Mouse (Mus musculus): ENCODE results near the gene Zfp64. TPM values are rescaled to one million over a fixed set of nuclear protein-coding genes. Genes with fewer than 3 reads are reported as not detected.
A peak's percentile ranks its signal among the peaks of the same experiment; 100 is the strongest.

Gene Zfp64
- 24.1 and 28.4 TPM in 2 replicates for polyA plus RNA-seq (2015; fragmentation: Nextera tagmentation; extraction: Ambion mirVana)

DNA sequence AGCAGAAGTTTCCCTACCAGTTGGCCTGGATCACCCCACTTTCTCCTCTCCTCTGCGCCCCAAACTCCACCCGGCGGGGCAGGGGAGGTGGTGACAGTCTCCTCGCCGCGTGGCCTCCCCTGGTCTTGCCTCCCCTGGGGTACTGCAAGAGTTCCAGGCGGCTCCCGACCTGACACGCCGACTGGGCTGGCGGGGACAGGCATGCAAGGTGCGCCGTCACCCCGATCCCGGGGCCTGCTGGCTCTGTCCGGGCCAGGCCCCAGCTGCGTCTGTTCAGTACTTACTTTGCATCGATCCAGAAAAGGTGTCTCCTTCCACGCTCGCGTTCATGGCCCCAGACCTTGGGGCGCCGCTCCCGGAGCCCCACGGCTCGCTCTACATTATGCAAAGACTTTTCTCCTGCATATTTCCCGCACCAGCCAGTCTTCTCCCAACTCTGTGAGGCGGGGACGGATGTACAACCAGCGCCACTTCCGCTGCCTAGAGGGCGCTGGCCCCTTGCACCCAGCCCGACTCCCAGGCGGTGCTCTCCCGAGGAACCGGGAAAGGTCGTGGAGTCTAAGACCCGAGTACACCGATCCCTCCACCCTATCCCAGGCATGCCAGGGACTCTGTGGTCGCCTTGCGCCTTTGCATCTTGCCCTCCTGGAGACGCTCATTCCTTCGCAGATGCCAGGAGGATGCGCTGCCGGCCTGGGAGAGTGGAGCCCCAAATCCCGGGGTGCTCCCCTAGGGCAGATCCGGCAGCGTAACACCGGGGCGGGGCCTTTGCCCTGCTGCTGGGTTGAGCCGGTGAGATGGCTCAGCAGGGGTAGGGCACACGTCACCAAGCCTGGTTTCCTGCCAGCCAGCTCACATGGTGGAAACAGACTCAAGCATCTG, at the start of gene Zfp64:
Gene Zfp64 (minus strand): TSS at position 753 of the 882 bp plus-strand sequence.
- Histone ChIP-seq H3K9ac (replicated peaks) (peak within 1 kb of the TSS; percentile 82), H3K4me2 (peak within 1 kb of the TSS; percentile 95), H3K27me3 (replicated peaks) (no peaks in the 10 kb centered on the region), H3K36me3 (peaks cover 8% of the 10 kb centered on the region), H3K9me3 (replicated peaks) (no peaks in the 10 kb centered on the region), H3K4me3 (replicated peaks) (peak within 1 kb of the TSS; percentile 62), H3K27ac (replicated peaks) (peak within 1 kb of the TSS; percentile 82), H3K4me1 (peaks cover 21% of the 10 kb centered on the region)
- ATAC-seq (ENCODE audit: low FRiP score) = peak; percentile 92
- 0% methylated on average over 52 of the region's 52 CpGs for WGBS

DNA sequence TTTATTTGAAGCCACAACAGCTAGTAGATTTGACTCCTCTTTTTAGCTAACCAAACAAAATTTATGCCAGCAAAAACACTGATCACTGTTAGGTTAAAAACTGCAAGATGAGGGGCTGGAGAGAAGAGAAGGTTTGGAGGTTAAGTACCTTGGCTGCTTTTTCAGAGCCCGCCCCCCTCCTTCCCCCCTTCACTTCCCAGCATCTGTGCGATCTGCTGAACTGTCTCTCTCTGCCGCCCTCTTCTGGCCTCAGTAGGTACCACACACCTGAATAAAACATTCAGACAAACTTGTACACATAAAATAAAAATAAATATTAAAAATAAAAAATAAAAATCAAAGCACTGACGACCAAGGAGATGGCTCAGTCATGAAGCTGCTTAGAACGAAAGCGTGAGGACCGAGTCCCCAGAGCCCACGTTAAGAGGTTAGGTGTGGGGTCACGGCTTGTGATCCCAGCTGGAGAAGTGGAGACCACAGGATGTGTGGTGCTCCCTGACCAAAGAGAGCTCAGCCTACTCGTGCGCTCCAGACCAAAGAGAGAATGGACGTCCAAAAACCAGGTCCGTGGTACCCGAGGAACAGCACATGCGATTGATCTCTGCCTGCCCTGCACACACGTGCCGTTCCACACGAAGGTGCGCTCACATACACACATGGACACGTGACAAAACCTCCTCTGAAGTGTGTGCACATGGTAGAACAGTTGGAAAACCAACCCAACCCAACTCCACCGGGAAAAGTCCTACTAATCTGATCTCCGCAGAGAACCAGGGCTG, 37.4 kb upstream of the Zfp64 start:
- H3K27me3 ChIP-seq (replicated peaks) = no peaks in the 10 kb centered on the region
- no peak overlapping the region for H3K4me3 ChIP-seq (replicated peaks)
- peaks cover 9% of the 10 kb centered on the region for H3K4me1 ChIP-seq
- H3K27ac ChIP-seq (replicated peaks) = no peak overlapping the region
- 77% methylated on average over 22 of the region's 22 CpGs for whole genome bisulfite sequencing
- H3K9ac ChIP-seq (replicated peaks) = no peak overlapping the region
- no peaks in the 10 kb centered on the region for H3K36me3 ChIP-seq
- ATAC-seq (ENCODE audit: low FRiP score) = no peak
- no peak overlapping the region for H3K4me2 ChIP-seq
- no peaks in the 10 kb centered on the region for H3K9me3 ChIP-seq (replicated peaks)

DNA sequence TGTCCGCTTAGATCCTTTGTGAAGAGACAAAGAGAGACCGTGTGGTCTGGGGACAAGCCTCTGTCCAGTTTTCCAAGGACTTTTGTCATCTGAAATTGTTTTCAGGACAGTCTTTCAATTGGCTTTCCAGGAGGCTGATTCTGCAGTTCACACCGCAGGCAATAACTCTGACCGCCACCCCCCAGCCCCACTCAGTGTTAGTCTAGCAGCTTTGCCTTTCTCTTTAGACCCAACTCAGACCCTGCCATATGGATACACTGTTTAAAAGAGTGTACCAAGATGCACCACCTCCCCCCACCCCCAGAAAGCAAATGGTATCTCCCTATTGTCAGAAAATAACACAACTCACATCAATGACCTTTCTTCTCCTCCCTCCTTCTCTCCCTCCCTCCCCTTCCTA, 35.6 kb upstream of the Zfp64 start:
- 24% methylated on average over 4 of the region's 4 CpGs for WGBS
- Histone ChIP-seq H3K27ac (replicated peaks) (peak overlapping the region; percentile 52), H3K4me3 (replicated peaks) (no peak overlapping the region), H3K36me3 (no peaks in the 10 kb centered on the region), H3K27me3 (replicated peaks) (no peaks in the 10 kb centered on the region), H3K9ac (replicated peaks) (peak overlapping the region; percentile 17; the same call in 1 of the 2 replicates), H3K9me3 (replicated peaks) (no peaks in the 10 kb centered on the region), H3K4me2 (peak overlapping the region; percentile 42), H3K4me1 (peaks cover 9% of the 10 kb centered on the region)
- ATAC-seq (ENCODE audit: low FRiP score) = peak; percentile 53; the same call in 1 of the 2 replicates

DNA sequence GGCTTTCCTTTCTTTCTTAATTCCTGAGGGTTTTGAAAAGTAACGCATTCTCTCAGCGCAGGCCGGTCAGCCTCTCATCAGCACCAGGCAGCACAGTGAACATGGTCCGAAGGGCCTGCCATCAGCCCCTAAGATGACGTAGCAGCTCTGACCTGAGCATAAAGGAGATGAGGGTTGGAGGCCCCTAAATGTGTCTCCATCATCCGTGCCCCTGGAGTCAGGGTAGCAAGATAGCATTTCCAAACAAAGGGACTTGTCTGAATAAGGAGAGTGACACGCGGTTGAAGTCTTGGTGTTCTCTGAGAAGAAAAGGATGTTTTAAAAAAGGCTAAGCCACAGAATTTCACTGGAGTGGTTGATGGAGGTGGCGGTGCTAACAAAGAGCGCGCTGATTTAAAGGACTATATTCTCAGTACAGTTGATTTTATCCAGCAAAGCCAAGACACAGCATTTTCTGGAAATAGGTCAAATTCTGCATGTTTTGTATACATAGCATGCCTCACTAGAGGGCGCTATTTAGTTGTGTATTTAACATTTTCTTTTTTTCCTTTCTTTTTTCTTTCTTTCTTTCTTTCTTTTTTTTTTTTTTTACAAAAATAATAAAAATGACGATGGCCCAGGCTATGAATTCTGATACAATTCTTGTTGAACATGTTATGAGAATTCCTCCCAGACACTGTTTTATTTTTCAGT, 34.8 kb upstream of the Zfp64 start:
- peaks cover 9% of the 10 kb centered on the region for H3K4me1 ChIP-seq
- no peaks in the 10 kb centered on the region for H3K9me3 ChIP-seq (replicated peaks)
- no peaks in the 10 kb centered on the region for H3K36me3 ChIP-seq
- peak overlapping the region; percentile 30; the same call in 1 of the 2 replicates for H3K9ac ChIP-seq (replicated peaks)
- peak overlapping the region; percentile 73; the same call in 1 of the 2 replicates for H3K27ac ChIP-seq (replicated peaks)
- WGBS = 51% methylated on average over 13 of the region's 13 CpGs
- ATAC-seq (ENCODE audit: low FRiP score) = no peak
- H3K4me3 ChIP-seq (replicated peaks) = no peak overlapping the region
- H3K27me3 ChIP-seq (replicated peaks) = no peaks in the 10 kb centered on the region
- H3K4me2 ChIP-seq = peak overlapping the region; percentile 42

DNA sequence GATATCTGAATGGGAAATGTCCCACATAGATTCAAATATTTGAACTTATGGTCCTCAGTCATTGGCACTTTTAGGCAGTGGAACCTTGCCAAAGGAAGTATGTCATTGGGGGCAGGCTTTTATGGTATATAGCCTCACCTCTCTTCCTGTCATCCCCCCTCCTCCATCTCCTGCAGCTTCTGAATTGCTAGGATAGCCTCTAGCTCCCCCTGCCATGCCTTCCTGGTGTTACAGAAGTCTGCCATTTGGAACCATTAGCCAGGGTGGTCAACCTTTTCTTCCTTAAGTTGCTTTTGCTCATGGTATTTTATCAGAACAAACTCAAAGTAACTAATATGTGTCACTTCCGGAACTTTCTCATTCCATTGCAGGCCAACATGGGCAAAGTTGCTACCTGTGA, 32.7 kb upstream of the Zfp64 start:
- Histone ChIP-seq H3K27ac (replicated peaks) (no peak overlapping the region), H3K4me3 (replicated peaks) (no peak overlapping the region)
- WGBS = 100% methylated on average over 1 of the region's 1 CpGs

DNA sequence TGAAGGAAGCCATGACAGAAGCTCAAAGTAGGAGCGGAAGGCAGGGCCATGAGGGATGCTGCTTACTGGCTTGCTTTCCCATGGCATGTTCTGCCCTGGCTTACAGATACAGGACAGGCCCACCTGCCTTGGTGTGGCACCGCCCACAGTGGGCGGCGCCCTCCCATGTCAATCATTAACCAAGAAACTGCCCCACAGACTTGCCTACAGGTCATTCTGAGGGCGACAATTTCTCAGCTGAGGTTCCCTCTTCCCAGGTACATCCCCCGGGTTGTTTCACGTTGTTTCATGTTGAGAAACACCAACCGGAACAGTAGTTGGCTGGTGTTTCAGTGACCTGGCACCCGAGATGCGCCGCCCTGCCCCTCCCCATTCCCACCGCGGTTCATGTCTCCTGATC, 32.0 kb upstream of the Zfp64 start:
- no peak overlapping the region for H3K9ac ChIP-seq (replicated peaks)
- no peak overlapping the region for H3K27ac ChIP-seq (replicated peaks)
- WGBS = 82% methylated on average over 13 of the region's 13 CpGs
- peaks cover 9% of the 10 kb centered on the region for H3K4me1 ChIP-seq
- H3K4me2 ChIP-seq = no peak overlapping the region
- H3K4me3 ChIP-seq (replicated peaks) = no peak overlapping the region
- H3K9me3 ChIP-seq (replicated peaks) = no peaks in the 10 kb centered on the region
- no peak for ATAC-seq (ENCODE audit: low FRiP score)
- no peaks in the 10 kb centered on the region for H3K27me3 ChIP-seq (replicated peaks)
- no peaks in the 10 kb centered on the region for H3K36me3 ChIP-seq

More for the DNA sequence above, 32.7 kb upstream of the Zfp64 start:
- no peak overlapping the region for H3K4me2 ChIP-seq
- H3K4me1 ChIP-seq = peaks cover 9% of the 10 kb centered on the region
- no peaks in the 10 kb centered on the region for H3K36me3 ChIP-seq
- H3K9me3 ChIP-seq (replicated peaks) = no peaks in the 10 kb centered on the region
- no peak overlapping the region for H3K9ac ChIP-seq (replicated peaks)
- ATAC-seq (ENCODE audit: low FRiP score) = no peak
- no peaks in the 10 kb centered on the region for H3K27me3 ChIP-seq (replicated peaks)

DNA sequence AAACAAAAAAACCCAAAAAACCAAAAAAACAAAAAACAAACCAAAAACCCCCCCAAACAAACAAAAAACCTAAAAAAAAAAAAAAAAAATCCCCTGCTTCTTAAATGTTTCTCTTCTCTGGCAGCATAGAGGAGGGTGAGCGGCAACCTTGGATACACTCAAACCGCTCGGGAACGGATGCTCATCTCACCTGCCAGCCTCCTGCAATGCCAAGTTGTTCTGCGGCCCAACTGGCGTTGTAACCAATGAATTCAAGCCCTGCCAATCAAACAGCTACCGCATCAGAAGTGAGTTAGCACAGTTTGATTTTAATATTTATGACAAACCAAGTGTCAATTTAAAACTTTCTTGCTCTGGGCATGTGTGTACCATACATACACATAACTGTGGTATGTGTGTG, 26.6 kb upstream of the Zfp64 start:
- Histone ChIP-seq H3K4me2 (no peak overlapping the region), H3K27me3 (replicated peaks) (no peaks in the 10 kb centered on the region), H3K27ac (replicated peaks) (no peak overlapping the region), H3K36me3 (no peaks in the 10 kb centered on the region), H3K9me3 (replicated peaks) (no peaks in the 10 kb centered on the region), H3K9ac (replicated peaks) (no peak overlapping the region), H3K4me1 (peaks cover 6% of the 10 kb centered on the region; the same call in 1 of the 2 replicates), H3K4me3 (replicated peaks) (no peak overlapping the region)
- ATAC-seq (ENCODE audit: low FRiP score) = no peak
- 97% methylated on average over 7 of the region's 7 CpGs for WGBS

DNA sequence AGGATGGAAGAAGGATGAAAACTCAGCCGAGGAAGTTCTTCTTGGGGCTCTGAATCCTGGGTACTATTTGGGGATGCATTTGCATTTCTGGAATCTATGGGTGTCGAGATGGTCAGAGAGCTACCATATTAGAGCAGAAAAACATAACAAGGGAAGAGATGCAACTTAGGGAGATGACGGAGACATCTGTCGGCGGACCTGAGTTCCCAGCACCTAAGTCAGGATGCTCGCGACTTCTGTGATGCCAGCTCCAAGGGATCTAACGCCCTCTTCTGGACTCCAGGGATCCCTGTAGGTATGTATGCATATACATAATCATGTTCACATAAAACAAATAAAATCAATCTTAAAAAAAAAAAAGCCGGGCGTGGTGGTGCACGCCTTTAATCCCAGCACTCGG, 26.1 kb upstream of the Zfp64 start:
- Histone ChIP-seq H3K4me2 (peak overlapping the region; percentile 28; the same call in 1 of the 2 replicates), H3K27ac (replicated peaks) (no peak overlapping the region), H3K36me3 (no peaks in the 10 kb centered on the region), H3K4me1 (peaks cover 6% of the 10 kb centered on the region; the same call in 1 of the 2 replicates), H3K9me3 (replicated peaks) (no peaks in the 10 kb centered on the region), H3K4me3 (replicated peaks) (peak overlapping the region; percentile 3; the same call in 1 of the 2 replicates), H3K27me3 (replicated peaks) (no peaks in the 10 kb centered on the region), H3K9ac (replicated peaks) (no peak overlapping the region)
- WGBS = 73% methylated on average over 12 of the region's 12 CpGs
- ATAC-seq (ENCODE audit: low FRiP score) = no peak

DNA sequence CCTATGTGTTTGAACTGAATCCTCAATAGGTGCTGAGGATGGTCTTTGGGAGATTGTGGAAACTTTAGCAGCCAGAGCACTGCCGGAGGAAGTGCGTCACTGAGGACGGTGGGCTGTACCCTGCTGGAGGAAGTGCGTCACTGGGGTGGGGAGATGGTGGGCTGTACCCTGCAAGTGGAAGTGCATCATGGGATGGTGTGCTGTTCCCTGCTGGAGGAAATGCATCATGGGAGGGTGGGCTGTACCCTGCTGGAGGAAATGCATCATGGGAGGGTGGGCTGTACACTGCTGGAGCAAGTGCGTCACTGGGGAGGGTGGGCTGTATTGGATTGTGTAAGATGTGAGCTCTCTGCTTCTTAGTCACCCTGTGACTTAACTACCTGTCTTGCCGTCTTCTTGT, 25.5 kb upstream of the Zfp64 start:
- WGBS = 55% methylated on average over 6 of the region's 6 CpGs
- 0 out of 2 replicates have a peak overlapping the region, but pooled peaks have one; percentile 3 for H3K4me3 ChIP-seq (replicated peaks)
- peak; percentile 89 for ATAC-seq (ENCODE audit: low FRiP score)

DNA sequence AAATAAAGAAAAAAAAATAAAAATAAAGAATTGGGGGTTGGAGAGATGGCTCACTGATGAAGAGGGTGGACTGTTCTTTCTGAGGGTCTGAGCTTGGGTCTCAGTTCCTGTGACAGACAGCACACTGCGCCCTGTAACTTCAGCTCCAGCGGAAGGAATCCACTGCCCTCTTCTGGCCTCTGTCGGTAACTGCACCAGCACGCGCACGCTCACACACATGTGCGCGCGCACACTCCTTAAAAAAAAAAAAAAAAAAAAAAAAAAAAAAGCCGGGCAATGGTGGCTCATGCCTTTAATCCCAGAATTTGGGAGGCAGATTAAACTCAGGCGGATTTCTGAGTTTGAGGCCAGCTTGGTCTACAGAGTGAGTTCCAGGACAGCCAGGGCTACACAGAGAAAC, 24.4 kb upstream of the Zfp64 start:
- H3K27me3 ChIP-seq (replicated peaks) = no peaks in the 10 kb centered on the region
- H3K27ac ChIP-seq (replicated peaks) = no peak overlapping the region
- H3K4me3 ChIP-seq (replicated peaks) = no peak overlapping the region
- peaks cover 6% of the 10 kb centered on the region; the same call in 1 of the 2 replicates for H3K4me1 ChIP-seq
- no peak overlapping the region for H3K4me2 ChIP-seq
- H3K9ac ChIP-seq (replicated peaks) = no peak overlapping the region
- 66% methylated on average over 10 of the region's 11 CpGs for WGBS
- no peaks in the 10 kb centered on the region for H3K9me3 ChIP-seq (replicated peaks)
- H3K36me3 ChIP-seq = no peaks in the 10 kb centered on the region
- no peak for ATAC-seq (ENCODE audit: low FRiP score)

More for the DNA sequence above, 25.5 kb upstream of the Zfp64 start:
- H3K27me3 ChIP-seq (replicated peaks) = no peaks in the 10 kb centered on the region
- peaks cover 6% of the 10 kb centered on the region; the same call in 1 of the 2 replicates for H3K4me1 ChIP-seq
- no peaks in the 10 kb centered on the region for H3K9me3 ChIP-seq (replicated peaks)
- no peaks in the 10 kb centered on the region for H3K36me3 ChIP-seq
- H3K27ac ChIP-seq (replicated peaks) = no peak overlapping the region
- no peak overlapping the region for H3K9ac ChIP-seq (replicated peaks)
- peak overlapping the region; percentile 34 for H3K4me2 ChIP-seq

DNA sequence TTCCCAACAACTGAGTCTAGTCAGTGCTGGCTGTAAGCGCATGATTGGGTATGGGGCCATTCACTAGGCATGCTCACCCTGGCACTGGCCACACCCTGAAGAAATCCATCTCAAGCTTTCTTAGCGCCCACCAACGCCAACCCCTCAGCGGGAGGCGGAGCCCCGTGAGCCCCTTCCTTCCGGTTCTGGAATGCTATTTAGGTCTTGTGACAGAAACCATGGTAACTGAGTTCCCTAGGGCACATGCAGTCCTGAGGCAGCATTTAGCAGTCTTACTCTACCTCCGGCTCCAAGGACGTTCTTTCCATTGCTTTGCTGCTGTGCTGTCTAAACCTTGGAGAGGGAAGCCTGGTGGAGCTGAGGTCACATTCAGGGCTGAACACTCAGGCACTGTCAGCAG, 22.6 kb upstream of the Zfp64 start:
- Histone ChIP-seq H3K4me3 (replicated peaks) (no peak overlapping the region), H3K4me1 (peaks cover 6% of the 10 kb centered on the region; the same call in 1 of the 2 replicates), H3K9me3 (replicated peaks) (no peaks in the 10 kb centered on the region), H3K27me3 (replicated peaks) (no peaks in the 10 kb centered on the region), H3K36me3 (no peaks in the 10 kb centered on the region), H3K27ac (replicated peaks) (no peak overlapping the region), H3K9ac (replicated peaks) (no peak overlapping the region), H3K4me2 (no peak overlapping the region)
- peak; percentile 47; the same call in 1 of the 2 replicates for ATAC-seq (ENCODE audit: low FRiP score)
- WGBS = 42% methylated on average over 9 of the region's 9 CpGs
